Mouse (Mus musculus): ENCODE results near the gene Gm9903.
A peak's percentile ranks its signal among the peaks of the same experiment; 100 is the strongest.

Gene Gm9903

GRCm38 (mm10) chr5:33629301-33629987, at the start of gene Gm9903, which contains the start of gene Fam53a:
Gm9903 (plus strand) TSS chr5:33629925.
Fam53a (minus strand) TSS chr5:33629635.
- peak; percentile 91 for DNase-seq (ENCODE audit: low read depth, low spot score)

- no peak for DNase-seq (ENCODE audit: low read depth, low spot score)
Observed at GRCm38 (mm10) chr5:33580336-33580735, 49.4 kb upstream of the Gm9903 start.

GRCm38 (mm10) chr5:33587498-33588058, 42.1 kb upstream of the Gm9903 start:
- no peak for DNase-seq (ENCODE audit: low read depth, low spot score)

- DNase-seq (ENCODE audit: low read depth, low spot score) = no peak
Observed at GRCm38 (mm10) chr5:33588066-33588465, 41.7 kb upstream of the Gm9903 start.

GRCm38 (mm10) chr5:33589221-33589888, 40.4 kb upstream of the Gm9903 start:
- peak; percentile 52 for DNase-seq (ENCODE audit: low read depth, low spot score)

- DNase-seq (ENCODE audit: low read depth, low spot score) = no peak
Observed at GRCm38 (mm10) chr5:33593620-33594019, 36.1 kb upstream of the Gm9903 start.

- DNase-seq (ENCODE audit: low read depth, low spot score) = no peak
Observed at GRCm38 (mm10) chr5:33605314-33605713, 24.4 kb upstream of the Gm9903 start.

- DNase-seq (ENCODE audit: low read depth, low spot score) = no peak
Observed at GRCm38 (mm10) chr5:33606631-33607030, 23.1 kb upstream of the Gm9903 start.

GRCm38 (mm10) chr5:33607434-33607833, 22.3 kb upstream of the Gm9903 start:
- DNase-seq (ENCODE audit: low read depth, low spot score) = no peak

GRCm38 (mm10) chr5:33609226-33609625, 20.5 kb upstream of the Gm9903 start:
- no peak for DNase-seq (ENCODE audit: low read depth, low spot score)

GRCm38 (mm10) chr5:33611795-33612194, 17.9 kb upstream of the Gm9903 start:
- DNase-seq (ENCODE audit: low read depth, low spot score) = no peak

GRCm38 (mm10) chr5:33614391-33614790, 15.3 kb upstream of the Gm9903 start:
- no peak for DNase-seq (ENCODE audit: low read depth, low spot score)

- no peak for DNase-seq (ENCODE audit: low read depth, low spot score)
Observed at GRCm38 (mm10) chr5:33622671-33623070, 7.1 kb upstream of the Gm9903 start.

GRCm38 (mm10) chr5:33623766-33624165, 6.0 kb upstream of the Gm9903 start:
- DNase-seq (ENCODE audit: low read depth, low spot score) = no peak

GRCm38 (mm10) chr5:33627968-33628367, 1.8 kb upstream of the Gm9903 start:
- no peak for DNase-seq (ENCODE audit: low read depth, low spot score)

- no peak for DNase-seq (ENCODE audit: low read depth, low spot score)
Observed at GRCm38 (mm10) chr5:33628820-33629300, 865 bp upstream of the Gm9903 start.

- no peak for DNase-seq (ENCODE audit: low read depth, low spot score)
Observed at GRCm38 (mm10) chr5:33630061-33630460, 336 bp downstream of the Gm9903 start.

- no peak for DNase-seq (ENCODE audit: low read depth, low spot score)
Observed at GRCm38 (mm10) chr5:33630615-33631014, 890 bp downstream of the Gm9903 start.

- DNase-seq (ENCODE audit: low read depth, low spot score) = no peak
Observed at GRCm38 (mm10) chr5:33632526-33632925, 2.8 kb downstream of the Gm9903 start.

GRCm38 (mm10) chr5:33635361-33635760, 5.6 kb downstream of the Gm9903 start:
- no peak for DNase-seq (ENCODE audit: low read depth, low spot score)

- DNase-seq (ENCODE audit: low read depth, low spot score) = no peak
Observed at GRCm38 (mm10) chr5:33637606-33638350, 8.1 kb downstream of the Gm9903 start.

- no peak for DNase-seq (ENCODE audit: low read depth, low spot score)
Observed at GRCm38 (mm10) chr5:33638826-33639225, 9.1 kb downstream of the Gm9903 start.

Data from retina, adult 2 months (tissue).